Mouse (Mus musculus) CD4-positive helper T cell, adult 2 months (primary cell): ENCODE data around the gene Psmg3.

ENCODE experiments used
- DNase-seq: peaks from one replicate; pipeline ENCODE4 v3.0.0-alpha.2; 2012; ENCODE audit warnings: low read depth, missing footprints, low spot score

The Psmg3 gene

DNA sequence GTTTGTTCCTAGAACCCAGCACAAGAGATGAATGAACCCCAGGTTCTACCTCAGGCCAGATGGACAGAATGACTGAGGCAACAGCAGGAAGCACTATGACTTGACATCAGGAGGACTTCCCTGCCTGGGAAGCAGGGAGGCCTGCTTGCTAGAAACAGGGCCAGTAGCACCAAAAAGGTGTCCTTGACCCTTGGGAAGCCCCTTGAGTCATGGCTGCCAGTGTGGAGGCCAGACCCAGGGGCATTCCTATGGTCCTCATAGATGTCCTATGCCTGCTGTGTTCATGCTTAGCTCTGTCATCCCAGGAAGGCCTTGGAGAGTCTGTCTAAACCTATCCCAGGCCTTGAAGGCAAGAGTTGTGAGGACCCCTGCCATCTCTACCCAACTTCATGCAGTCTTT, 10.2 kb downstream of the Psmg3 start:
- DNase-seq = no peak

DNA sequence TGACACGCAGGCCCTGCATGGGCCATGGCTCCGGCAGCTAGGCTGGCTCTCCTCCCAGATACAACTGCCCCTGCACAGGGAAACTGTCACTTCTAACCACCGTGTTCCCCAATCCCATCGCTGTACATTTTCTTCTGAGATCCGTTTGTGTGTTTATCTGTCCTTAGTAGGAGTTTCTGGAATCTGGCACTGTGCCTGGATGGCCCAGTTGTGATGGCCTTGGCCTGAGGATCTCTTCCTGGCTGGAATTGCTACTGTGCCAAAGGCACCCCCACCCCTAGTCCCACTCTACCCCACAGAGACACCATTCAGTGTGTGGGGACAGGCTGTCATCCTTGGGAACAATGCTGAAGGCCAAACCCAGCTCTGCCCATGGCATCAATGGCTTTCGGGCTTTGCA, 10.7 kb downstream of the Psmg3 start:
- DNase-seq = no peak

- no peak for DNase-seq
These were observed 12.7 kb downstream of the Psmg3 start for GRCm38 (mm10) chr5:139813963-139814381.

DNA sequence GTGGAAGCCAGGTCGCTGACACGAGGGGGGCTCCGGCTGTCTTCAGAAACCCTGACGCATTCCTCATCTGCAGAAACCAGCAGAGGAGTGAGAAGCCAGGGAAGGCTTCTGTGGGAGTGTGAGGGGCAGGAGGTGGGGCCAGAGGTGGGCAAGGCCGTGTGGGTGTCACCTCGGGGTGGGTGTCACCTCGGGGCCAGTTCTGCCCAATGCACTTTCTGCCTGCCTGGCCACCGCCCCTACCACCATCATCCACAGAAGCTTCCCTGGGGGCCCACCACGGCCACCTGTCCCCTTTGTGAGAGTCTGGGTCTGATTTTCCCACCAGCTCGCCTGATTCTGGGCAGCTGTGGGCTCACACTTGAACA, 13.6 kb downstream of the Psmg3 start:
- no peak for DNase-seq

DNA sequence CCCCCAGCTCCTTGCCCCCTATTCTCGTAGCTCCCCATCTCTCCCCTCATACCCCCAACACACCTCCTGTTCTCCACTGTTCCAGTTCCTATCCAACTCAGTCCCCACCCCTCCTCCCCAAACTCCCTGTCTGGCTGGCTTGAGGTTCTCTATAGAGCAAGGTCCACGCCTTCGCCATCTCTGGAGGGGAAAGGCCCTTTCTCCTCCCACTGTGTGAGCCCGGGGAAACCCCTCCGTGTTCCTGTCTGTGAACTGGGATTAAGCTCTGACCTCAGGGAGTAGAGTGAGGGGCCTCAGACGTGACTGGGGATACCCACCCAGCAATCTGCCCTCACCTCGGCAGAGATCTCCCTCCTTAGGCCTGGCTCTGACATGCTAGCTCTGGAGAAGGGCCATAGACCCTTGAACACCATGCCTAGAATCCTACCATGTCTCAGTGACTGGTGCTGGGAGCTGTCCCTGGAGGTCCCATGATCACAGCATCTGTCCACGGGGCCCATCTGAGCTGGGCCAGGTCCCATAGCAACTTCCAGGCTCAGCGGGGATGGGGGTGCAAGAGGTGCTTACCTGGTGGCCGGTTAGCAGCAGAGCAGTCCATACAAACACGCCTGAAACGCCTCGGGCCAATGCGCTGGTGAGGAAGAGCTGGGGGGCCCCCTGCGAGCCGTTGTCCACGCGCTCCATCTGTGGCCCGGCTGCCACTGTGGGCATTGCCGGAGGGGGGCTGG, 14.1 kb downstream of the Psmg3 start:
- no peak for DNase-seq

DNA sequence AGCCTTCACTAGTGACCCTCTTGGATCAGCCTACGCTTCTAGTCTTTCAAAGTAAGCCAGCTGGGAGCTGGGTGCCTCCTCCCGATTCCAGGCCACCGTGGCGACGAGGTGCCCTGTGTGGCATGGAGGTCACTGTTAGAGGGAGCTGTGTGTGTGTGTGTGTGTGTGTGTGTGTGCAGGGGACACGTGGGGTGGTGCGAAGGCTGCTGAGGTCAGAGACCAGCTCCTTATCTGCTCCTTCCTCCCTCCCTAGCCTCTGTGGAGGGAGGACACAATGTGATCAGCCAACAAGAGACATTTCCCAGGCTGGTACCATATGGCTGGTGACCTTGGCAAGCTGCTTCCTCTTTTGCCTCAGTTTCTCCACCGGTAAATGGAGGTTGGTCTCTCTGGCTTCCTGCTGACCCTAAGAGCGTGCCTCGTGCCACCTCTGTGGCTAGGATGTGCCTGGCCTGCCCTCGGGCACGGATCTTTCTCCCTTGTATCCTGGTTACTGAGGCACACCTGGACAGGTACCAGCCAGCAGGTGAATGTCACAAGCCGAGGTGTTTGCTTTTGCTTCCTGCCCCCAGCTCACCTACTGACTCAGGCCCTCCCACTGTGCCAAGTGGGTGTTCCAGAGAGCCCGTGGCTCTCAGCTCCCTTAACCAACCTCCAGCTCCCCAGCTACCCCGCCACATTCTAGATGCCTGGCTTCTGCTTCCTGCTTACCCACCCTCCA, 14.8 kb downstream of the Psmg3 start:
- DNase-seq = no peak

- DNase-seq = no peak
These were observed 17.3 kb downstream of the Psmg3 start for GRCm38 (mm10) chr5:139809397-139809796.

GRCm38 (mm10) chr5:139805924-139806323, 20.8 kb downstream of the Psmg3 start:
- no peak for DNase-seq

- no peak for DNase-seq
These were observed 22.0 kb downstream of the Psmg3 start for GRCm38 (mm10) chr5:139804573-139805111.

DNA sequence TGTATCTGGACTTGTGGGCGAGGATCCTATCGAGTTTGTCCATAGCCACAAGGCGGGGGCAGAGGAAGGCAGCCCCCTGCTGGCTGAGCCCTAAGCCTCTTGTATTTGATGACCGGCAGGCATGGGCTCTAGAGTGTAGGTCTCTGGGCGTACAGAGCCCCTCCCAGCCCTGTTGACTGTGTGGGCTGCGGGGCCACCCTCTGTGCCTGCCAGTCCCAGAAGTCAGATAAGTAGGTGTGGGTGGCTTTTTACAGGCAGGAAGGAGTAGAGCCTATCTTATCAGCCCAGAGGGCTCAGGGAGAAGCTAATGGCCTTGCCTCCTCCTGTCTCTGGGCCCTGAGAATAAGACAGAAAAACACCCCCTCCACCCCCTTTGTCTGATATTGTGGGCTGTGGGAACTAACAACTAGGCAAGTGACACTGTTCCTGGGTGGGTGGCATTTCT, 22.6 kb downstream of the Psmg3 start:
- no peak for DNase-seq

GRCm38 (mm10) chr5:139803601-139804102, 23.0 kb downstream of the Psmg3 start:
- DNase-seq = peak; percentile 38

DNA sequence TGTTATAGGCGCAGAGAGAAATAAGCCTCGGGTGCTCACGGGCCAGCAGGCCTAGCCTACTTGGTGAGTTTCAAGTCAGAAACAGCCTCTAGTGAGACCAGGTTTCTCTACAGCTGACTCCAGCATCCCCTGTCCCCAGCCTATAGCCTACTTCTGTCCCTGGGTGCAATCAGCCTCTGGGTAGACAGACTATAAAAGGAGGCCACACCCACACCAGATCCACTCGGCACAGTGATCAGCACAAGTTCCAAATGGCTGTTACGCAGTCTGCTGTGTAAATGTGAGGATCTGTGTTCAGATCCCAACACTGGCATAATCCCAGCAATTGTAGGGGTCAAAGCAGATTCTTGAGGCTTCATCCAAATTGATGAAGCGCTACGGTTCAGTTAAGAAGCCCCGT, 23.5 kb downstream of the Psmg3 start:
- DNase-seq = no peak

- no peak for DNase-seq
These were observed 24.8 kb downstream of the Psmg3 start for GRCm38 (mm10) chr5:139801880-139802279.

DNA sequence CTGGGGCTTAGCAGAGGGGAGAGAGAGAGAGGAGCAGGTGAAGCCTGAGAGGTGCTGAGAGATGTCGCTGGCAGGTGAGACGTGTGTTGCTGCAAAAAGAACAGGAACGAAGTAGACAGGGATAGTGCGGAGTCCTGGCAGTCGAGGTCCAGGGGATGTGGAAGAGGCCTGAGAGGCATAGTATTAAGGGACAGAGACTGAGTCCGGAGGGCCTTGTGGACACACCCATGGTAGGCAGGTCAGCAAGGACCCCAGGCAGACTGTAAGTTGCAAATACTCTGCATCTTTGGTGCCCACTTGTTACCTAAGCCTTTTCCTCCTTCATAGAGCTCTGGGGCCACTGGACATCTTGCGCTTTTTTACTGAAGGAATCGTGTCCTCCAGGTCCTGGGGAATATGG, 25.5 kb downstream of the Psmg3 start:
- DNase-seq = no peak

GRCm38 (mm10) chr5:139799801-139800590, 26.7 kb downstream of the Psmg3 start:
- DNase-seq = no peak

GRCm38 (mm10) chr5:139799041-139799440, 27.6 kb downstream of the Psmg3 start:
- DNase-seq = no peak

DNA sequence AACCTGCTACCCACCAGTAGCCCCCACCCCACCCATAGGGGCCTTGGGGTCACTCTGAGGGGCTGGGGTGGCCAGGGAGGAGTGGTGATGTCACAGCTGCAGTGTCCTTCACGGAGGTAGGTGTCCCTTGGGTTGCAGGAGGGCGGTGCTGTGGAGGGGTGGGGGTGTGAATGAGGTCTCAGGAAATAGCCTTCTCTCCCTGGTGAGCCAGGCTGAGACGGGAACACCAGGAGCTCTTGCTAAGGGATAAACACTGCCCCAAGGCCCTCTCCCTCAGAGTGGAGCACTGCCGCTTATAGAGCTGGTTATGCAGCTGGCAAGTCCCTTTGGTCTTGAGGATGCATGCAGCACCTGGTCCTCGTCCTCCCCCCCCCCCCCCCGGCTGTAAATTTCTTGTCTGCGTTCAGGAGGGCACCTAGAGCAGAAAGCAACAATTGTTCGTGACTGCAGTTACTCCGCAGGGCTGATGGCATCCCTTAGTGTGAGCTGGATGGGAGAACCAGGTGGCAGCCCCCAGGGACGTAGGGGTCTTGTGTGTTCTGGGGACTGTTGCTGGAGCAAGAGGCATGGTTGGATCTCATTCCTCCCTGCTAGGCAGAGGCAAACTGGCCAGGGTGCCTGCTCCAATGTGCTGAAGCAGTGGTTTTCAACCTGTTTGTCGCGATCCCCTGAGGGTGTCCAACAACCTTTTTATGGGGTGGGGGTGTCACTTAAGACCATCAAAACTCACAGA, 28.4 kb downstream of the Psmg3 start:
- DNase-seq = no peak

- no peak for DNase-seq
These were observed 29.1 kb downstream of the Psmg3 start for GRCm38 (mm10) chr5:139797473-139798167.

DNA sequence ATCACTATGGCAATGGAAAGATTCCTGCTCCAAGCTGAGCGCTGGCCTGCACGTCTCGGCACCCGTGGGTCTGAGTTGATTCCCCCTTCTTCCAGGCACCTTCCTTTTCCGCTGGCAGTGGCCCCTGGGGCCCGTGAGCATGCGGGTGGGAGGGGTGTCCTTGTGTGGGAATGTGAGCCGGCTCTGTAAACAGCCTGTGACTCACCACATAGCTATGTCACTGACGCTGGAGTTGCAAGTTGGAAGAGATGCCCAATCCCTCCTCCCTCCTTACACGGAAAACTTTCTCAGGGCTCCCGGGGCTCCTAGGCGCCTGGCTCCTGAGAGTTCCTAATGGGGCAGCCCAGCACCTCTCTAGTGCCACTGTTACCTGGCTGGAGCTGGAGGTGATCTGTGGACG, 29.8 kb downstream of the Psmg3 start:
- DNase-seq = no peak

GRCm38 (mm10) chr5:139796001-139796620, 30.6 kb downstream of the Psmg3 start:
- DNase-seq = no peak
